ENCODE assay signal across 8 mouse cellular contexts in genomic region chr5:130145961-130146360, GRCm38 (mm10). TPM values are rescaled to one million over a fixed set of nuclear protein-coding genes. Genes with fewer than 3 reads are reported as not detected.
A peak's percentile ranks its signal among the peaks of the same experiment; 100 is the strongest.
DNase-seq lines count a peak whose midpoint lies in the region; ATAC-seq and TF ChIP-seq lines count a peak whose summit lies in the region.

No protein-coding gene starts in this region.

- H3K27ac ChIP-seq in lung, postnatal 0 days (ENCODE audit: low read length) = no peak overlapping the region
- H3K27ac ChIP-seq in limb, embryonic 10.5 days = no peak overlapping the region

- no peak overlapping the region for H3K9ac ChIP-seq in lung, postnatal 0 days (replicated peaks; ENCODE audit: low read depth)

- no peak overlapping the region for H3K4me2 ChIP-seq in lung, postnatal 0 days (replicated peaks; ENCODE audit: low read depth, low read length)

- no peak for TF ChIP-seq EP300 in lung, postnatal 0 days (IDR thresholded peaks at IDR 0.05)

- H3K4me1 ChIP-seq in lung, postnatal 0 days (ENCODE audit: insufficient read depth, low read depth, low read length) = peaks cover 10% of the 10 kb centered on the region
- peaks cover 23% of the 10 kb centered on the region for H3K4me1 ChIP-seq in limb, embryonic 10.5 days

- WGBS in lung, postnatal 0 days = 56% methylated on average over 8 of the region's 8 CpGs
- WGBS in limb, embryonic 10.5 days = 91% methylated on average over 8 of the region's 8 CpGs

- no peak for ATAC-seq in lung, postnatal 0 days

- no peaks in the 10 kb centered on the region for H3K9me3 ChIP-seq in lung, postnatal 0 days (ENCODE audit: low read length)
- no peaks in the 10 kb centered on the region for H3K9me3 ChIP-seq in limb, embryonic 10.5 days (replicated peaks)

- H3K36me3 ChIP-seq in lung, postnatal 0 days (ENCODE audit: insufficient read depth, low read length) = no peaks in the 10 kb centered on the region
- peaks cover 6% of the 10 kb centered on the region; the same call in 1 of the 2 replicates for H3K36me3 ChIP-seq in limb, embryonic 10.5 days

- no peak for TF ChIP-seq CTCF in lung, postnatal 0 days (IDR thresholded peaks at IDR 0.05)

- H3K4me3 ChIP-seq in lung, postnatal 0 days (ENCODE audit: low read depth, low read length) = no peak overlapping the region
- H3K4me3 ChIP-seq in limb, embryonic 10.5 days = peak overlapping the region; percentile 70; the same call in 1 of the 2 replicates

- no peaks in the 10 kb centered on the region for H3K27me3 ChIP-seq in lung, postnatal 0 days (replicated peaks; ENCODE audit: insufficient read depth, low read length)
- H3K27me3 ChIP-seq in limb, embryonic 10.5 days (ENCODE audit: low read depth, poor library complexity, severe bottlenecking) = no peaks in the 10 kb centered on the region

- peak; percentile 37 for DNase-seq in cerebellum, adult 11-12 months
- no peak for DNase-seq in cerebellum, adult 11 months
- DNase-seq in lung, postnatal 0 days (ENCODE audit: low spot score) = peak; percentile 37
- no peak for DNase-seq in lung, postnatal 25 days (ENCODE audit: low spot score)
- DNase-seq in limb, embryonic 10.5 days (ENCODE audit: low spot score) = no peak
- DNase-seq in right cerebral cortex, postnatal 36 days (ENCODE audit: low spot score in 2 of 2) = peak; percentile 25 to 31
- DNase-seq in ovary, postnatal 36 days (ENCODE audit: low spot score) = no peak
- no peak for DNase-seq in gastrocnemius, postnatal 10 days

RNA-seq across cellular contexts. Expression of gene Kctd7, which starts 1.3 kb away (rescaled TPM):
- polyA plus RNA-seq in lung, postnatal 0 days (2015; fragmentation: Nextera tagmentation; extraction: Ambion mirVana) = 5.1 and 5.5 TPM in 2 replicates
- polyA plus RNA-seq in limb, embryonic 10.5 days (2016; fragmentation: Nextera tagmentation; extraction: Ambion mirVana) = 3.4 and 4.7 TPM in 2 replicates
- total RNA-seq in gastrocnemius, postnatal 10 days (2021) = 1 to 10 TPM; 3.9 to 5.7 TPM

RNA-seq across cellular contexts. Expression of gene Rabgef1, which starts 25.6 kb away (rescaled TPM):
- polyA plus RNA-seq in lung, postnatal 0 days (2015; fragmentation: Nextera tagmentation; extraction: Ambion mirVana) = 48.4 and 50.5 TPM in 2 replicates
- polyA plus RNA-seq in limb, embryonic 10.5 days (2016; fragmentation: Nextera tagmentation; extraction: Ambion mirVana) = 21.7 and 22.1 TPM in 2 replicates
- 10 to 100 TPM; 33.3 to 39.3 TPM for total RNA-seq in gastrocnemius, postnatal 10 days (2021)

Comparison
In these comparisons a context has a peak if more than half of its experiments do, and no peak if none do; other contexts are left out.
1. DNase-seq: peak in cerebellum, adult 11-12 months (single experiment), lung, postnatal 0 days (single experiment) and right cerebral cortex, postnatal 36 days (2 of 2); none in cerebellum, adult 11 months (single experiment), lung, postnatal 25 days (single experiment), limb, embryonic 10.5 days (single experiment), ovary, postnatal 36 days (single experiment) and gastrocnemius, postnatal 10 days (single experiment).